ENCODE assay signal across 8 mouse cellular contexts in the genomic region with DNA sequence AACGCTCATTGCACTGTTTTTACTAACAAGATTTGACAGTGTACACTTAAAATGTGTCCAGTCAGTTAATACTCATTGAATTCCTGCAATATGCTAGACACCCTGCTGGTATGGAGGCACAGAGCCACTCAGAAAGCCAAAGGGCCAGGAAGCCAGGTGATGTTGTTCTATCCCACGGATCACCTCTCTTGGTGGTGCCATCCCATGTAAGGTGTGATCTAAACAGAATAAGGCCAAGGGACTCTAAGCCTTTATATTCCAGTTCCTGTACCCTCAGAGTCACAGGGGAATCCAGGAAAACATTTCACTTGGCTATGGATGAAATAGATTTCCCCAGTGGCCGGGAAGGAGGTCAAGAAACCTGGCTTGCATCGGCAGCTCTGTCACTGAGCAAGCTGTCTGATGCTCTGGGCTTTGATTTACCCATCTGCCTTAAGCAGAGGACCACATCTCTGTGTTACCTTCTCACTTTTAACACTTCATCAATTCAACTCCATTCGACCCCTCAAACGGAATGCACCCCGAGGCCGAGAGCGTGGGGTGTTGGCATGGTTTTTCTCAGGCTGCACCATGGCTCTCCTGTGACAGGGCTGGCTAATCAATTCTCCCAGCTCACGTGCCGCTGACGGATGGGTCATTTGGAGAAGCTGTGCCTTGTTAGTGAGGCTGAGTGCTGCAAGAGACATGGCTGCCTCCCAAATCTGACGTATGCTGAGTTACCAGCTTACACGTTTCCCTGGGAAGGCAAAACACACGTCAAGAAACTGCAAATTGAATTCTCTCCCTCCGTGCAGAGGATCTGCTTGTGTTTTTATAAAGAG.
DNase-seq lines count a peak whose midpoint lies in the region; ATAC-seq lines count a peak whose summit lies in the region.

No protein-coding gene starts in this region.

- 43% methylated on average over 16 of the region's 16 CpGs for WGBS in hindbrain, embryonic 12.5 days
- WGBS in limb, embryonic 11.5 days = 25% methylated on average over 16 of the region's 16 CpGs

- peak; percentile 50 for DNase-seq in adrenal gland, postnatal 10 days
- peak; percentile 63 to 68 for DNase-seq in cerebellum, adult 18-20 months
- peak; percentile 18 to 71 for DNase-seq in frontal cortex, adult 2 months (ENCODE audit: extremely low spot score in 1 of 2, low spot score in 1 of 2)
- peak; percentile 54 for DNase-seq in limb, embryonic 11.5 days (ENCODE audit: low spot score)
- peak; percentile 47 to 62 for DNase-seq in right cerebral cortex, postnatal 36 days (ENCODE audit: low spot score in 2 of 2)
- no peak for DNase-seq in testis, postnatal 14 days (ENCODE audit: low spot score)
- DNase-seq in urinary bladder, postnatal 10 days (ENCODE audit: low spot score) = no peak

- peaks cover 21% of the 10 kb centered on the region for H3K4me1 ChIP-seq in hindbrain, embryonic 12.5 days
- no peaks in the 10 kb centered on the region for H3K4me1 ChIP-seq in limb, embryonic 11.5 days (ENCODE audit: control insufficient read depth, insufficient read depth, low read length)

- peaks cover 9% of the 10 kb centered on the region for H3K27me3 ChIP-seq in hindbrain, embryonic 12.5 days
- no peaks in the 10 kb centered on the region for H3K27me3 ChIP-seq in limb, embryonic 11.5 days (ENCODE audit: control insufficient read depth, insufficient read depth, low read length)

- H3K9me3 ChIP-seq in hindbrain, embryonic 12.5 days (replicated peaks) = no peaks in the 10 kb centered on the region
- H3K9me3 ChIP-seq in limb, embryonic 11.5 days (ENCODE audit: control insufficient read depth, low read length) = no peaks in the 10 kb centered on the region

- ATAC-seq in hindbrain, embryonic 12.5 days (ENCODE audit: low FRiP score) = peak; percentile 38; the same call in 1 of the 2 replicates
- ATAC-seq in limb, embryonic 11.5 days (ENCODE audit: insufficient number of reproducible peaks, low FRiP score, low TSS enrichment, low read depth) = no peak

- no peak overlapping the region for H3K9ac ChIP-seq in hindbrain, embryonic 12.5 days
- H3K9ac ChIP-seq in limb, embryonic 11.5 days (ENCODE audit: low read length) = no peak overlapping the region

- no peaks in the 10 kb centered on the region for H3K36me3 ChIP-seq in hindbrain, embryonic 12.5 days
- H3K36me3 ChIP-seq in limb, embryonic 11.5 days (ENCODE audit: control insufficient read depth, insufficient read depth, low read length) = no peaks in the 10 kb centered on the region

- H3K4me3 ChIP-seq in hindbrain, embryonic 12.5 days = no peak overlapping the region
- H3K4me3 ChIP-seq in limb, embryonic 11.5 days (ENCODE audit: low read depth, low read length) = no peak overlapping the region

- H3K4me2 ChIP-seq in hindbrain, embryonic 12.5 days (replicated peaks) = no peak overlapping the region
- peak overlapping the region; percentile 2; the same call in 1 of the 2 replicates for H3K4me2 ChIP-seq in limb, embryonic 11.5 days (ENCODE audit: low read depth, severe bottlenecking)

- 0 out of 2 replicates have a peak overlapping the region, but pooled peaks have one; percentile 30 for H3K27ac ChIP-seq in hindbrain, embryonic 12.5 days
- no peak overlapping the region for H3K27ac ChIP-seq in limb, embryonic 11.5 days (replicated peaks; ENCODE audit: low read depth, low read length)

Comparison
In these comparisons a context has a peak if more than half of its experiments do, and no peak if none do; other contexts are left out.
1. DNase-seq: peak in adrenal gland, postnatal 10 days (single experiment), cerebellum, adult 18-20 months (2 of 2), frontal cortex, adult 2 months (2 of 2), limb, embryonic 11.5 days (single experiment) and right cerebral cortex, postnatal 36 days (2 of 2); none in testis, postnatal 14 days (single experiment) and urinary bladder, postnatal 10 days (single experiment).